Comparison of ENCODE assay signal across 8 mouse cellular contexts in genomic region chr11:90637440-90638311, GRCm38 (mm10). TPM values are rescaled to one million over a fixed set of nuclear protein-coding genes. Genes with fewer than 3 reads are reported as not detected.
DNase-seq lines count a peak whose midpoint lies in the region; ATAC-seq and TF ChIP-seq lines count a peak whose summit lies in the region.

Stxbp4 (minus strand) TSS chr11:90638084.
Cox11 (plus strand) TSS chr11:90638173.

- TF ChIP-seq POLR2A in kidney, adult 2 months (IDR thresholded peaks at IDR 0.05; ENCODE audit: low read depth, low read length), result peak; percentile 56
- TF ChIP-seq POLR2A in spleen, adult 2 months (IDR thresholded peaks at IDR 0.05; ENCODE audit: low read depth, low read length), result peak; percentile 64

- peaks cover 19% of the 10 kb centered on the region for H3K36me3 ChIP-seq in embryonic facial prominence, embryonic 13.5 days
- no peaks in the 10 kb centered on the region for H3K36me3 ChIP-seq in kidney, adult 2 months (ENCODE audit: control insufficient read depth, insufficient read depth, low read length)
- H3K36me3 ChIP-seq in limb, embryonic 12.5 days, result peaks cover 20% of the 10 kb centered on the region
- no peaks in the 10 kb centered on the region; the same call in 1 of the 2 replicates for H3K36me3 ChIP-seq in midbrain, embryonic 15.5 days (replicated peaks)
- H3K36me3 ChIP-seq in spleen, adult 2 months (ENCODE audit: control insufficient read depth, insufficient read depth, low read length), result no peaks in the 10 kb centered on the region; the same call in 1 of the 2 replicates

- no peaks in the 10 kb centered on the region for H3K27me3 ChIP-seq in embryonic facial prominence, embryonic 13.5 days
- no peaks in the 10 kb centered on the region for H3K27me3 ChIP-seq in kidney, adult 2 months (replicated peaks; ENCODE audit: control insufficient read depth, insufficient read depth, low read length)
- no peaks in the 10 kb centered on the region for H3K27me3 ChIP-seq in limb, embryonic 12.5 days
- no peaks in the 10 kb centered on the region for H3K27me3 ChIP-seq in midbrain, embryonic 15.5 days (replicated peaks)
- no peaks in the 10 kb centered on the region for H3K27me3 ChIP-seq in spleen, adult 2 months (ENCODE audit: control insufficient read depth, insufficient read depth, low read length)

- peak; percentile 93 for ATAC-seq in embryonic facial prominence, embryonic 13.5 days (ENCODE audit: insufficient number of reproducible peaks, insufficient read depth, low FRiP score, low TSS enrichment, low read depth)
- peak; percentile 94 for ATAC-seq in limb, embryonic 12.5 days (ENCODE audit: insufficient number of reproducible peaks, insufficient read depth, low FRiP score, low TSS enrichment, low read depth)
- ATAC-seq in midbrain, embryonic 15.5 days (replicated peaks), result peak; percentile 98

- peak; percentile 39 for TF ChIP-seq CTCF in kidney, adult 2 months (conservative IDR thresholded peaks at IDR 0.05; ENCODE audit: insufficient read depth, insufficient read length, low read depth, low read length)
- peak; percentile 38; the same call in 1 of the 2 replicates for TF ChIP-seq CTCF in spleen, adult 2 months (IDR thresholded peaks at IDR 0.05; ENCODE audit: extremely low read depth, insufficient read depth, insufficient read length, insufficient replicate concordance)

- H3K4me1 ChIP-seq in embryonic facial prominence, embryonic 13.5 days, result peaks cover 19% of the 10 kb centered on the region
- H3K4me1 ChIP-seq in kidney, adult 2 months (ENCODE audit: control insufficient read depth, insufficient read depth, low read length), result peaks cover 15% of the 10 kb centered on the region; the same call in 1 of the 2 replicates
- peaks cover 19% of the 10 kb centered on the region for H3K4me1 ChIP-seq in limb, embryonic 12.5 days (replicated peaks)
- peaks cover 33% of the 10 kb centered on the region for H3K4me1 ChIP-seq in midbrain, embryonic 15.5 days
- no peaks in the 10 kb centered on the region; the same call in 1 of the 2 replicates for H3K4me1 ChIP-seq in spleen, adult 2 months (ENCODE audit: control insufficient read depth, insufficient read depth, insufficient read length)

- H3K9me3 ChIP-seq in embryonic facial prominence, embryonic 13.5 days, result no peaks in the 10 kb centered on the region
- H3K9me3 ChIP-seq in limb, embryonic 12.5 days, result no peaks in the 10 kb centered on the region
- no peaks in the 10 kb centered on the region for H3K9me3 ChIP-seq in midbrain, embryonic 15.5 days

- peak within 1 kb of the TSS; percentile 85 for H3K4me3 ChIP-seq in embryonic facial prominence, embryonic 13.5 days
- peak within 1 kb of the TSS; percentile 85 for H3K4me3 ChIP-seq in kidney, adult 2 months (ENCODE audit: insufficient read depth, low read depth, low read length)
- peak within 1 kb of the TSS; percentile 92 for H3K4me3 ChIP-seq in limb, embryonic 12.5 days (replicated peaks)
- peak within 1 kb of the TSS; percentile 82 for H3K4me3 ChIP-seq in midbrain, embryonic 15.5 days
- peak within 1 kb of the TSS; percentile 84 for H3K4me3 ChIP-seq in spleen, adult 2 months (ENCODE audit: extremely low read depth, insufficient read depth, insufficient read length)

- peak within 1 kb of the TSS; percentile 95 for H3K9ac ChIP-seq in embryonic facial prominence, embryonic 13.5 days
- H3K9ac ChIP-seq in limb, embryonic 12.5 days (replicated peaks), result peak within 1 kb of the TSS; percentile 97
- peak within 1 kb of the TSS; percentile 94 for H3K9ac ChIP-seq in midbrain, embryonic 15.5 days

- WGBS in embryonic facial prominence, embryonic 13.5 days, result under 1% methylated on average over 48 of the region's 48 CpGs
- WGBS in kidney, adult 2 months, result under 1% methylated on average over 48 of the region's 48 CpGs
- WGBS in limb, embryonic 12.5 days, result under 1% methylated on average over 48 of the region's 48 CpGs
- under 1% methylated on average over 48 of the region's 48 CpGs for WGBS in midbrain, embryonic 15.5 days
- under 1% methylated on average over 48 of the region's 48 CpGs for WGBS in spleen, adult 2 months

- DNase-seq in 3134 (ENCODE audit: extremely low read depth, insufficient read length, low spot score), result peak; percentile 97
- DNase-seq in adrenal gland, postnatal 36 days, result peak; percentile 94 to 96
- DNase-seq in heart, adult 18-20 months, result peak; percentile 94
- peak; percentile 96 for DNase-seq in kidney, adult 2 months
- DNase-seq in spleen, adult 2 months (ENCODE audit: low read depth in 1 of 2, low spot score in 2 of 2), result peak; percentile 86 to 89

- peak within 1 kb of the TSS; percentile 70 for H3K4me2 ChIP-seq in embryonic facial prominence, embryonic 13.5 days
- peak within 1 kb of the TSS; percentile 62 for H3K4me2 ChIP-seq in limb, embryonic 12.5 days
- peak within 1 kb of the TSS; percentile 61 for H3K4me2 ChIP-seq in midbrain, embryonic 15.5 days

- peak within 1 kb of the TSS; percentile 97 for H3K27ac ChIP-seq in embryonic facial prominence, embryonic 13.5 days
- H3K27ac ChIP-seq in kidney, adult 2 months (ENCODE audit: insufficient read depth, low read depth, low read length), result peak within 1 kb of the TSS; percentile 82
- H3K27ac ChIP-seq in limb, embryonic 12.5 days, result peak within 1 kb of the TSS; percentile 96
- H3K27ac ChIP-seq in midbrain, embryonic 15.5 days, result peak within 1 kb of the TSS; percentile 96
- peak within 1 kb of the TSS; percentile 80 for H3K27ac ChIP-seq in spleen, adult 2 months (ENCODE audit: insufficient read depth, low read length)

RNA-seq across cellular contexts. Expression of gene Stxbp4, which starts in this region (rescaled TPM):
- 10 to 100 TPM in 1 of 2 experiments, 1 to 10 TPM in 1; 9.1 to 11.4 TPM for total RNA-seq in adrenal gland, postnatal 36 days (2021)
- 39.4 and 42.8 TPM in 2 replicates for polyA plus RNA-seq in embryonic facial prominence, embryonic 13.5 days (2015; fragmentation: Nextera tagmentation; extraction: Ambion mirVana)
- 1 to 10 TPM; 4.2 to 5.5 TPM for total RNA-seq in heart, adult 18-20 months (2021)
- polyA plus RNA-seq in kidney, adult 2 months (2012; rRNA removed), result 5.0 TPM in 2 replicates
- polyA plus RNA-seq in limb, embryonic 12.5 days (2016; fragmentation: Nextera tagmentation; extraction: Ambion mirVana), result 39.1 and 43.5 TPM in 2 replicates
- 21.0 and 21.4 TPM in 2 replicates for polyA plus RNA-seq in midbrain, embryonic 15.5 days (2015; fragmentation: Nextera tagmentation; extraction: Ambion mirVana)
- 0.66 and 0.88 TPM in 2 replicates for polyA plus RNA-seq in spleen, adult 2 months (2012; rRNA removed)

RNA-seq across cellular contexts. Expression of gene Cox11, which starts in this region (rescaled TPM):
- total RNA-seq in adrenal gland, postnatal 36 days (2021), result 10 to 100 TPM; 18.6 to 18.8 TPM
- polyA plus RNA-seq in embryonic facial prominence, embryonic 13.5 days (2015; fragmentation: Nextera tagmentation; extraction: Ambion mirVana), result 42.2 and 42.8 TPM in 2 replicates
- total RNA-seq in heart, adult 18-20 months (2021), result 10 to 100 TPM; 20.1 to 24.2 TPM
- 13.6 and 15.6 TPM in 2 replicates for polyA plus RNA-seq in kidney, adult 2 months (2012; rRNA removed)
- 43.1 and 45.9 TPM in 2 replicates for polyA plus RNA-seq in limb, embryonic 12.5 days (2016; fragmentation: Nextera tagmentation; extraction: Ambion mirVana)
- polyA plus RNA-seq in midbrain, embryonic 15.5 days (2015; fragmentation: Nextera tagmentation; extraction: Ambion mirVana), result 42.2 and 45.3 TPM in 2 replicates
- polyA plus RNA-seq in spleen, adult 2 months (2012; rRNA removed), result 9.5 and 12.0 TPM in 2 replicates

Comparison
In these comparisons a context has a peak if more than half of its experiments do, and no peak if none do; other contexts are left out.
1. Peak in every context shown above with its lines: DNase-seq, ATAC-seq, H3K4me3 ChIP-seq and H3K27ac ChIP-seq.